Mouse (Mus musculus) kidney, embryonic 15.5 days (tissue): ENCODE results near the gene Cog3. TPM values are rescaled to one million over a fixed set of nuclear protein-coding genes. Genes with fewer than 3 reads are reported as not detected.

ENCODE experiments used
- ATAC-seq: fragments of 200-750 bp; cut with Nextera tagmentation; replicated peaks from 2 replicates; pipeline ENCODE4 v1.8.0; 2017; ENCODE audit warnings: moderate TSS enrichment; ENCODE audit not compliant: low FRiP score
- H3K27ac ChIP-seq: fragments of 300-500 bp; sonication (generic); 2 replicates; pipeline ENCODE4 v1.5.1; 2015; ENCODE audit warnings: mild to moderate bottlenecking, inconsistent platforms
- H3K27me3 ChIP-seq: fragments of 300-500 bp; sonication (generic); 2 replicates; pipeline ENCODE4 v1.6.1; 2015; ENCODE audit warnings: inconsistent platforms
- H3K36me3 ChIP-seq: fragments of 300-500 bp; sonication (generic); 2 replicates; pipeline ENCODE4 v1.6.1; 2015; ENCODE audit warnings: inconsistent platforms
- H3K4me1 ChIP-seq: fragments of 300-500 bp; sonication (generic); 2 replicates; pipeline ENCODE4 v1.6.1; 2015; ENCODE audit warnings: inconsistent platforms
- H3K4me2 ChIP-seq: fragments of 300-500 bp; sonication (generic); 2 replicates; pipeline ENCODE4 v1.6.1; 2015; ENCODE audit warnings: moderate library complexity, mild to moderate bottlenecking, inconsistent platforms
- H3K4me3 ChIP-seq: fragments of 300-500 bp; sonication (generic); replicated peaks from 2 replicates; pipeline ENCODE4 v1.5.1; 2015; ENCODE audit warnings: mild to moderate bottlenecking, inconsistent platforms
- H3K9ac ChIP-seq: fragments of 300-500 bp; sonication (generic); 2 replicates; pipeline ENCODE4 v1.6.1; 2015; ENCODE audit warnings: mild to moderate bottlenecking, inconsistent platforms
- H3K9me3 ChIP-seq: fragments of 300-500 bp; sonication (generic); replicated peaks from 2 replicates; pipeline ENCODE4 v1.6.1; 2016; ENCODE audit warnings: inconsistent platforms
- WGBS: fragments of 180-500 bp; shearing (Covaris S2); methylation state at CpG from one replicate; pipeline ENCODE4 v1.1.7; 2015; ENCODE audit warnings: mixed read lengths; 5-methylcytosine and 5-hydroxymethylcytosine counted together
- polyA plus RNA-seq: library from polyadenylated mRNA; unstranded; fragments of >200 nt; fragmentation: Nextera tagmentation; extraction: Ambion mirVana; gene quantifications from 2 replicates; pipeline ENCODE4 v1.2.1, GENCODE M21; 2015

Cog3 gene
- polyA plus RNA-seq, 1 experiment from 2014 or later = 21.6 TPM

DNA sequence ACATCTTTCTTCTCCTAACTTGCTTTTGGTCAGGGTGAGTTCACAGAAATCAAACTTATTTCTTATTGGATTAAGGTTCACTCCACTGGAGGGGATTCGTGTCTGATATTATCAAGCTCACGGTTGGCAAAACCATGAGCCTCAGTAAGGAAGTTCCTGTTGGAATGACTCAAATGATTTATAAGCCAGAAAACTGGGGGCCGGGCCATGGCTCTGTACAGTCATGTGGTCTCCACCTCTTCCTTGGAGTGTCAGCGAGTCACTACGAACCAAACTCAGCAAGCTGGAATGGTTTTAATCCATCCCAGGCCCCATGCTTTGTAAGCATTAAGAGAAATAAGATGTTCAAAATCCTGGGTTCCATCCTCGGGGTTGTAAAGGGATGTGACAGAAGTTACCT lies 2.7 kb upstream of the Cog3 start:
- H3K9ac ChIP-seq = no peak overlapping the region
- peaks cover 3% of the 10 kb centered on the region; the same call in 1 of the 2 replicates for H3K36me3 ChIP-seq
- H3K27me3 ChIP-seq = peaks cover 7% of the 10 kb centered on the region; the same call in 1 of the 2 replicates
- no peak for ATAC-seq
- WGBS = 76% methylated on average over 6 of the region's 6 CpGs
- H3K4me3 ChIP-seq = no peak overlapping the region
- H3K9me3 ChIP-seq = no peaks in the 10 kb centered on the region
- H3K4me2 ChIP-seq = no peak overlapping the region
- H3K27ac ChIP-seq = no peak overlapping the region
- peaks cover 16% of the 10 kb centered on the region for H3K4me1 ChIP-seq

DNA sequence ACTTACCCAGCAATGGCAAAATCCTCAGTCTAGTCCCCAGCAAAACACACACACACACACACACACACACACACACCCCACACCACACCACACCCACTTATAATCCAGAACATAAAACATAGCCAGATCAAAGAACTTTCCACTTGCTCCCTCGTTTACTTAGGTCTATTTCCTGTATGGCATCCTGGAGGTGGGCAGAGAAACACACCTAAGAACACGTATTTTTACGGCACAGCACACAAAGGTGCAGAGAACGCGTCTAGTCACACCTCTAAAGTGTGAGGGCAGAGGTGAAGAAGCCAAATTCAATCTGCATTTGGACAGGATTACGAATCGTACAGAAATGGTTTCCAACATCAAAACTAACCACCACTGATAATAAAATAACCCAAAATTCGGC lies 1.1 kb downstream of the Cog3 start:
- Histone ChIP-seq H3K4me2 (peak overlapping the region; percentile 78), H3K27ac (no peak overlapping the region), H3K36me3 (no peaks in the 10 kb centered on the region), H3K9ac (peak overlapping the region; percentile 93; the same call in 1 of the 2 replicates), H3K27me3 (peaks cover 7% of the 10 kb centered on the region; the same call in 1 of the 2 replicates), H3K9me3 (no peaks in the 10 kb centered on the region), H3K4me1 (peaks cover 20% of the 10 kb centered on the region), H3K4me3 (peak overlapping the region; percentile 99)
- no peak for ATAC-seq
- WGBS = 36% methylated on average over 8 of the region's 8 CpGs

DNA sequence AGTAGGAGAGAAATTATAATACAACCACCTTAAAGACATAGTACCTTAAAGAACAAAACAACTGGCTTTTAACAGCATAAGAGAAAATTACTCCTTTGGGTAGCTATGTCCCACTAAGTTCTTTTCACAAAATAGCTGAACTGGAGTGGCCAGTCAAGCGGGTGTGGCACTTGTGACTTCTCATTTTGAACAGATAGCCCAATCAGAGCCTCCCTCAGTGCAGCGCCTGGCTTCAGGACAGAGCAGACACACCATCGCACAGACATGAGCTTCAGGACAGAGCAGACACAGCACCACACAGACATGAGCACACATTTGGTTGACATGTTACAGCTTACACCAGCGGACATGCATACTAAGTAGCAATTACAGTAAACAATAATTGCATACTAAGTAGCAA lies 3.3 kb downstream of the Cog3 start:
- 89% methylated on average over 4 of the region's 4 CpGs for WGBS

DNA sequence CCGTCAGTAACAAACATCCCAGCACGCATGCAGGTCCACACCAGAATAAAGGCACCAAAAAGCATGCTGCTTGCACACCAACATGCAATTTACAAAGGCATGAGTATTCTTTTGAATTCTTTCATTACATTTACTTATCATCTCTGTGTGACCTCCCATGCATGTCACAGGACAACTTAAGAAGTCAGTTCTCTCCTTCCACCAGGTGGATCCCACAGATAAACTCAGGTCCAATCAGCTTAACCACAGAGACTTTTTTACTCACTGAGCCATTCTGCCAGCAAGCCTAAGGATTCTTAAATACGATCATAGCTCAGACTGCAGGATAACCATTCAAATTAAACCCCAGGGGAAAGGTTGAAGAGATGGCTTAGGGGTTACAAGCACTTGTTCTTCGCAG lies 5.2 kb downstream of the Cog3 start:
- H3K36me3 ChIP-seq = peaks cover 30% of the 10 kb centered on the region
- H3K9ac ChIP-seq = no peak overlapping the region
- no peaks in the 10 kb centered on the region for H3K9me3 ChIP-seq
- peaks cover 20% of the 10 kb centered on the region for H3K4me1 ChIP-seq
- H3K4me2 ChIP-seq = no peak overlapping the region
- ATAC-seq = no peak
- H3K27me3 ChIP-seq = no peaks in the 10 kb centered on the region
- 93% methylated on average over 4 of the region's 4 CpGs for WGBS
- no peak overlapping the region for H3K27ac ChIP-seq
- no peak overlapping the region for H3K4me3 ChIP-seq

More for the DNA sequence above, 3.3 kb downstream of the Cog3 start:
- Histone ChIP-seq H3K9me3 (no peaks in the 10 kb centered on the region), H3K4me2 (no peak overlapping the region), H3K27ac (no peak overlapping the region), H3K36me3 (peaks cover 14% of the 10 kb centered on the region), H3K27me3 (no peaks in the 10 kb centered on the region), H3K4me1 (peaks cover 20% of the 10 kb centered on the region), H3K4me3 (no peak overlapping the region), H3K9ac (no peak overlapping the region)
- ATAC-seq = no peak

DNA sequence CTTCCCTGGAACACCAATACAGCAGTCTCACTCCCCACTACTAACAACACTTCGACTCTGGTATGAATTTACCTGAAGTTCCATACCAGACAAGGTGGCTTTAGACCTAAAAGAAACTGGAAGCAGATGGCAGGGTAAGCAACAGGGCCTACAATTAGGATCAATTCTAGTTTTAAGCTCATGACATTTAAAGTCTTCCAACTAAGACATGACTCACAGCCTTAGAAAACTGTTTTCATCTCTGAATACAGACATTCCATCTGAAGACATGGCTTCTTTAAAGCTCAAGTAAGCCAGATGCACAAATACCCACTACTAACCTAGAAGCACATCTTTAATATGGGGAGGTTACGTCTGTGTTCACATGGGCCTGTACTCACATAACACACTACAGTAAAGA lies 6.4 kb downstream of the Cog3 start:
- H3K4me1 ChIP-seq = peaks cover 14% of the 10 kb centered on the region
- H3K27me3 ChIP-seq = no peaks in the 10 kb centered on the region
- no peak overlapping the region for H3K4me2 ChIP-seq
- no peak overlapping the region for H3K27ac ChIP-seq
- ATAC-seq = no peak
- peaks cover 35% of the 10 kb centered on the region for H3K36me3 ChIP-seq
- 92% methylated on average over 2 of the region's 2 CpGs for WGBS
- H3K4me3 ChIP-seq = no peak overlapping the region
- H3K9ac ChIP-seq = no peak overlapping the region
- H3K9me3 ChIP-seq = no peaks in the 10 kb centered on the region

DNA sequence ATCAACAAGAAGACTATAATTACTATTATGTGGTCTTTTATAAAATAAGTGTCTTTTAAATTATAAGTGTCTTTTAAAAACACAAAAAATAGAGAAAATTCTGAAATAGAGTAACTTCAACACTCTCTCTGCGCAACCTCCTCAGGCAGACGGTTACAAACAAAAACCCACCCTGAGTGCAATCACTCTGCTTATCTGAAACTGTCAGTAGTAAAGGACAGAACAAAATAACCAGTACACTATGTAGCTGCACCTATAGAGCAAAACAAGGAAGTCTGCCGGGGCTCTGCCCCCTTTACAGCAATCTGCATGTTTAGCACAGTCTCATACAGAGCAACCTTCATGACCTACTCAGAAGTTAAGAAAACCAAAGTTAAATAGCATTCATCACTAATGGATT lies 12.4 kb downstream of the Cog3 start:
- Histone ChIP-seq H3K36me3 (peaks cover 82% of the 10 kb centered on the region), H3K27ac (no peak overlapping the region), H3K4me1 (no peaks in the 10 kb centered on the region), H3K27me3 (no peaks in the 10 kb centered on the region), H3K4me2 (no peak overlapping the region), H3K9ac (no peak overlapping the region), H3K4me3 (no peak overlapping the region), H3K9me3 (no peaks in the 10 kb centered on the region)
- WGBS = 93% methylated on average over 3 of the region's 3 CpGs
- no peak for ATAC-seq

DNA sequence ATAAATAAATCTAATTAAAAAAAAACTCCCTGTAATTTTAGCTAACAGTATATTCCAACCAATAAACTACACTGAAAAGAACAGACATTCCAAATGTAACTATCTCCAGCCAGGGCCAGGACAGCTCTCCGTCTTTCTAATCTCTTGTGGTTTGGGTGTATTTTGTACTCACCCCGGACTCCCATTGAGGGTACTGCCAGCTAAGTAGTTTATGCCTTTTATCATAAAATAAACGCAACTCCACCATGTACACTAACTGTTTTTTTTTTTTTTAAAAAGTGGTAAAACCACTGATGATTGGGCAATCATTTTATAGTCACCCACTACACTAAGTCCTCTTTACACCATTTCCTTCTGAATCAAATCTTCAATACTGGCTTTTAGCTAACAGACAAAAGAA lies 18.7 kb downstream of the Cog3 start:
- H3K4me3 ChIP-seq = no peak overlapping the region
- no peak overlapping the region for H3K4me2 ChIP-seq
- no peaks in the 10 kb centered on the region for H3K4me1 ChIP-seq
- WGBS = 91% methylated on average over 3 of the region's 3 CpGs
- H3K36me3 ChIP-seq = peaks cover 88% of the 10 kb centered on the region
- H3K9ac ChIP-seq = no peak overlapping the region
- H3K9me3 ChIP-seq = no peaks in the 10 kb centered on the region
- H3K27ac ChIP-seq = no peak overlapping the region
- ATAC-seq = no peak
- no peaks in the 10 kb centered on the region for H3K27me3 ChIP-seq

DNA sequence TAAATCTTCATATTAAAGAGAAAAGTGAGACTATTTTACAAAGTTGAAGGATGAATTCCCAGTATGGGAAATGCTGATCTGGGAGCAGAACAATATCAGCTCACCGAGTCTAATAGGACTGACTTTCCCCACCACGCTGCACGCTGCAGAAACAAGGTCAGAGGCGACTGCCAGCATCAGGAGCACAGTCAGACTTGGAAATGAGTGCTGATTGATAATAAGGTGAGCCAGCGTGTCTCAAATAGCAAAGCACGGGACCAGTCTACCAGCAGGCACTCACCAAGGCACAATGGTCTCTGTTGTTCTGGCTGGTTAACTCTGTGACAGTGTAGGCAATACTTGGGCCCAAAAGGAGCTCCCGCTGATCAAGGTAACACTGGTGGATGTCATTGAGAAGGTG lies 21.7 kb downstream of the Cog3 start:
- no peaks in the 10 kb centered on the region for H3K4me1 ChIP-seq
- H3K27me3 ChIP-seq = no peaks in the 10 kb centered on the region
- peaks cover 91% of the 10 kb centered on the region for H3K36me3 ChIP-seq
- ATAC-seq = no peak
- H3K27ac ChIP-seq = no peak overlapping the region
- no peak overlapping the region for H3K4me2 ChIP-seq
- H3K9ac ChIP-seq = no peak overlapping the region
- WGBS = 92% methylated on average over 7 of the region's 7 CpGs
- H3K4me3 ChIP-seq = no peak overlapping the region
- H3K9me3 ChIP-seq = no peaks in the 10 kb centered on the region

DNA sequence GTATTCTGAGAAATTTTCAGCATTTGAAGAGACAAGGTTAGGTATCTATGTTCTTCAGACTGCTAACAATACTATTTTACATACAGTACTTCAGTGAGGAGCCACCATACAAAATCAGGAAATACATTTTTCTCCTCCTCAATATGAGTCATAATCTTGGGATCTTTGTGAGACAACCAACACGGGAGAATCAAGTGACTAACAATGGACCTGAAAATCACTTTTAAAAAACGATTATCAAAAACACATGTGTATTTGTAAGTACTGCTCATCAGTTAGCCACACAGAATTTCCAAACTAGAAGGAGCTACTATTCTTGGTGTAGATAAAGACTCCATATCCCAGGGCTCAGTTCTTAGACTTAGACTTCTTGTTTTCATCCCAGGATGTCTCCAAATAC lies 23.0 kb downstream of the Cog3 start:
- 86% methylated on average over 2 of the region's 2 CpGs for WGBS
- H3K27me3 ChIP-seq = no peaks in the 10 kb centered on the region
- H3K9me3 ChIP-seq = no peaks in the 10 kb centered on the region
- no peak overlapping the region for H3K9ac ChIP-seq
- H3K4me1 ChIP-seq = no peaks in the 10 kb centered on the region
- H3K4me3 ChIP-seq = no peak overlapping the region
- no peak overlapping the region for H3K27ac ChIP-seq
- H3K36me3 ChIP-seq = peaks cover 90% of the 10 kb centered on the region
- ATAC-seq = no peak
- H3K4me2 ChIP-seq = no peak overlapping the region

DNA sequence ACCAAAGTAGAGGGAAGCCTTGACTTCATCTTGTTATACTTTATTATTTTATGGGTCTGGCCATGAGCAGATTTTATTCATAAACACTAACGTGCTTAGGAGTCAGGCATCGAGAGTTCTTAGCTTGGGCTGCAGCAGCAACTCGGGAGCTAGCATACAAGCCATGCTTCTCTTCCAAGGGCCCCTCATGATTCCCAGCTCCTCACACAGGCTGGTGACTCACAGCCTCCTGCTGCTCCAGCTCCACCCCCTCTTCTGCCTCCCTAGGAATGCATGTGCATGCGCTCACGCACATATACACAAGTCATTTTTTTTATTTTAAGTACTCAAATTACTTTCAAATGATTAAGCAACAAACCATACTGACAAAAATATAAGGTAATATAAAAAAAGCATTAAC lies 26.2 kb downstream of the Cog3 start:
- peaks cover 86% of the 10 kb centered on the region for H3K36me3 ChIP-seq
- H3K27me3 ChIP-seq = no peaks in the 10 kb centered on the region
- no peak overlapping the region for H3K27ac ChIP-seq
- no peaks in the 10 kb centered on the region for H3K4me1 ChIP-seq
- H3K4me2 ChIP-seq = no peak overlapping the region
- no peaks in the 10 kb centered on the region for H3K9me3 ChIP-seq
- H3K4me3 ChIP-seq = no peak overlapping the region
- WGBS = 91% methylated on average over 5 of the region's 5 CpGs
- no peak for ATAC-seq
- H3K9ac ChIP-seq = no peak overlapping the region

DNA sequence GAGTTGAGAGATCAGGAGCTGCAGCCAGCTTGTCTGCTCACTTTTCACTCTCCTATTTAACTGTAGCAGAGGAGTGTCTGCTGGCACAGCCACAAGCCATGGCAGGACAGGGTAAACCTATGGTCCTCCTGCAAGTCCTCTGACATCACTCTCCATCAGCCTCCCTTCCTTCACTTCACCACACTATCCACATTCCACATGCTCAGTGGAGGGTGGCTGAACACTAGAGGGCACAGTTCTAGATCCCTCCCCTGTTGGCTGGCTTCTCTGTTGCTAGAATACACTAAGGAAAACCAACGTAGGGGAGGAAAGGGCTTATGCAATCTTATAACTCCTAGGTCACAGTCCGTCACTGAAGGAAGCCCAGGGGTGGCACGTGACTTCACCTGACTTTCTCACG lies 27.3 kb downstream of the Cog3 start:
- Histone ChIP-seq H3K4me1 (no peaks in the 10 kb centered on the region), H3K4me2 (no peak overlapping the region), H3K36me3 (peaks cover 85% of the 10 kb centered on the region), H3K9me3 (no peaks in the 10 kb centered on the region), H3K27me3 (no peaks in the 10 kb centered on the region), H3K27ac (no peak overlapping the region), H3K4me3 (no peak overlapping the region), H3K9ac (no peak overlapping the region)
- WGBS = 52% methylated on average over 4 of the region's 4 CpGs
- ATAC-seq = peak; percentile 75; the same call in 1 of the 2 replicates

DNA sequence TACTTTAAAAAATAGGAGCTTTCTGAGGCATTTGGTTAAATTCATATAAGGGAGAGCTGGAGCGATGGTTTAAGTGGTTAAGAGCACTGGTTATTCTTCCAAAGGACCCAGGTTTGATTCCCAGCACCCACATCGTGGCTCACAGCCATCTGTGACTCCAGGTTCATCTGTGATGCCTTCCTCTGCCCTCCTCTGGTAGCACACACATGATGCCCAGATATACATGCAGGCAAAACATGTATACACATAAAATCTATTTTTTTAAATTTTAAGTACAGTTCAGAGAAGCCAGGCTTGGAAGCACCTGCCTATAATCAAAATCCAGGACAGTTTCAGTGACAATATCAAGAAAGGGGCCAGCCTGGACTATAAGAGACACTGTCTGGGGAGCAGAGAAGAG lies 31.5 kb downstream of the Cog3 start:
- H3K27me3 ChIP-seq = no peaks in the 10 kb centered on the region
- H3K4me2 ChIP-seq = no peak overlapping the region
- 97% methylated on average over 2 of the region's 2 CpGs for WGBS
- no peaks in the 10 kb centered on the region for H3K9me3 ChIP-seq
- no peak overlapping the region for H3K4me3 ChIP-seq
- peaks cover 90% of the 10 kb centered on the region for H3K36me3 ChIP-seq
- no peak for ATAC-seq
- no peaks in the 10 kb centered on the region for H3K4me1 ChIP-seq
- no peak overlapping the region for H3K27ac ChIP-seq
- no peak overlapping the region for H3K9ac ChIP-seq

DNA sequence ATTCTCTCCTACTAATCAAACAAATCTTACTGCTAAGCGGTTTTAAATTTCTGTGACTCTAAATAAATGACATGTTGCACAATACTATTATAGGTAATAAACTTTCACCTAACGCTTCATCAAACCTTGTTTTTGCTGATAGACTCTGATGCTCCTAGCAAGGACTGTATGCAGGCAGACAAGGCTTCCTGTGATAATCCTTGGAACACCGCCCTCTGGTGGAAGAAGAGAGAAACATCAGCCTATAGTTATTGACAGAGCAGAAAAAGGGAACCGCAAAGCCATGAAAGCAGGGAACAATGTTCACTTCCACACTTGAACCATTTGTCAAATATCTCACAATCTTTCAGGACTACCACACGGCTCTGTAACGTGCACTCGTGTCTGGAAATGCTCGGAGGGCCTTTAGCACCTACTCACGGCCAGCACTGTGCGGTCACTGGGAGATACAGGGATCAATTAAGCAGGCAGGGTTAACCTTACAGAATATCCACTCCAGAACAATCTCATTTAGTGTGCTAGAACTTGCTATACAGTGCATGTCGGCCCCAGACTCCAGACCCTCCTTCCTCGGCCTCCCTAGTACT lies 32.2 kb downstream of the Cog3 start:
- 0 out of 2 replicates have a peak, but pooled peaks have one; percentile 33 for ATAC-seq
- 58% methylated on average over 12 of the region's 12 CpGs for WGBS
- H3K27me3 ChIP-seq = no peaks in the 10 kb centered on the region
- no peaks in the 10 kb centered on the region for H3K9me3 ChIP-seq
- H3K4me1 ChIP-seq = no peaks in the 10 kb centered on the region
- H3K27ac ChIP-seq = no peak overlapping the region
- H3K4me2 ChIP-seq = no peak overlapping the region
- H3K9ac ChIP-seq = no peak overlapping the region
- H3K4me3 ChIP-seq = no peak overlapping the region
- H3K36me3 ChIP-seq = peaks cover 90% of the 10 kb centered on the region
